Mouse (Mus musculus) ES-E14 (cell line): ENCODE measurements around the gene Erp27.

Source experiments
- HCFC1 ChIP-seq: IDR thresholded peaks from 2 replicates; pipeline ENCODE4 v1.6.1; 2012; ENCODE audit warnings: low read length, inconsistent platforms, borderline replicate concordance; ENCODE audit not compliant: insufficient read depth
- MAFK ChIP-seq: IDR thresholded peaks from 2 replicates; pipeline ENCODE4 v1.6.1; 2014; ENCODE audit warnings: mild to moderate bottlenecking, low read depth, low read length, inconsistent platforms; ENCODE audit not compliant: insufficient read depth
- ZC3H11A ChIP-seq: IDR thresholded peaks from 2 replicates; pipeline ENCODE4 v1.6.1; 2012; ENCODE audit warnings: low read depth, mild to moderate bottlenecking, inconsistent platforms, low read length, borderline replicate concordance
- ZNF384 ChIP-seq: IDR thresholded peaks from 2 replicates; pipeline ENCODE4 v1.6.1; 2012; ENCODE audit warnings: low read depth, low read length, inconsistent platforms

- no peak for TF ChIP-seq MAFK
- TF ChIP-seq HCFC1, result no peak
- no peak for TF ChIP-seq ZNF384
- no peak for TF ChIP-seq ZC3H11A
These were observed 15.1 kb downstream of the Erp27 start for GRCm38 (mm10) chr6:136906937-136907293.
